Mouse (Mus musculus) midbrain, embryonic 15.5 days (tissue): ENCODE measurements at regions not wholly inside any gene's neighbourhood (a gene's known extent, or its start where the extent isn't known, plus 50 kb on each side); places are given as distances from the start of the nearest gene placed in this dataset.
"Not testable (repeated sequence)": the region's sequence is repeated elsewhere in the genome, so short reads cannot be mapped to it uniquely, and the experiment has no call there.

Experiments used
- ATAC-seq: fragments of 200-750 bp; cut with Nextera tagmentation; replicated peaks from 2 replicates; pipeline ENCODE4 v1.8.0; 2017; ENCODE audit warnings: moderate TSS enrichment
- H3K27ac ChIP-seq: fragments of 300-500 bp; sonication (generic); 2 replicates; pipeline ENCODE4 v1.5.1; 2015; ENCODE audit warnings: mild to moderate bottlenecking, inconsistent platforms
- H3K27me3 ChIP-seq: fragments of 300-500 bp; sonication (generic); replicated peaks from 2 replicates; pipeline ENCODE4 v1.6.1; 2015; ENCODE audit warnings: inconsistent platforms
- H3K36me3 ChIP-seq: fragments of 300-500 bp; sonication (generic); replicated peaks from 2 replicates; pipeline ENCODE4 v1.6.1; 2015; ENCODE audit warnings: inconsistent platforms
- H3K4me1 ChIP-seq: fragments of 300-500 bp; sonication (generic); 2 replicates; pipeline ENCODE4 v1.6.1; 2015; ENCODE audit warnings: inconsistent platforms
- H3K4me2 ChIP-seq: fragments of 300-500 bp; sonication (generic); 2 replicates; pipeline ENCODE4 v1.6.1; 2015; ENCODE audit warnings: inconsistent platforms, mild to moderate bottlenecking, moderate library complexity
- H3K4me3 ChIP-seq: fragments of 300-500 bp; sonication (generic); 2 replicates; pipeline ENCODE4 v1.5.1; 2015; ENCODE audit warnings: mild to moderate bottlenecking, inconsistent platforms
- H3K9ac ChIP-seq: fragments of 300-500 bp; sonication (generic); 2 replicates; pipeline ENCODE4 v1.6.1; 2015; ENCODE audit warnings: mild to moderate bottlenecking, inconsistent platforms
- H3K9me3 ChIP-seq: fragments of 300-500 bp; sonication (generic); 2 replicates; pipeline ENCODE4 v1.6.1; 2016; ENCODE audit warnings: inconsistent platforms
- WGBS: fragments of 180-500 bp; shearing (Covaris S2); methylation state at CpG from one replicate; pipeline ENCODE4 v1.1.7; 2015; ENCODE audit warnings: mixed read lengths; 5-methylcytosine and 5-hydroxymethylcytosine counted together

GRCm38 (mm10) chr15:96078580-96078979, 208.7 kb upstream of the Arid2 start:
- Histone ChIP-seq H3K4me2 (no peak overlapping the region), H3K27me3 (no peaks in the 10 kb centered on the region), H3K9me3 (no peaks in the 10 kb centered on the region), H3K4me1 (0 out of 2 replicates have a peak, but pooled peaks cover 5% of the 10 kb centered on the region), H3K36me3 (no peaks in the 10 kb centered on the region), H3K27ac (no peak overlapping the region), H3K9ac (no peak overlapping the region), H3K4me3 (no peak overlapping the region)
- 45% methylated on average over 2 of the region's 2 CpGs for WGBS
- no peak for ATAC-seq

- no peak overlapping the region for H3K4me2 ChIP-seq
- WGBS, result 95% methylated on average over 9 of the region's 9 CpGs
- no peak overlapping the region for H3K9ac ChIP-seq
- H3K27me3 ChIP-seq, result no peaks in the 10 kb centered on the region
- H3K4me1 ChIP-seq, result no peaks in the 10 kb centered on the region
- no peak for ATAC-seq
- H3K27ac ChIP-seq, result no peak overlapping the region
- no peak overlapping the region for H3K4me3 ChIP-seq
- no peaks in the 10 kb centered on the region for H3K9me3 ChIP-seq
- H3K36me3 ChIP-seq, result no peaks in the 10 kb centered on the region
These were observed 197.6 kb upstream of the Arid2 start for GRCm38 (mm10) chr15:96089676-96090075.

GRCm38 (mm10) chr15:96096438-96096837, 190.9 kb upstream of the Arid2 start:
- Histone ChIP-seq H3K9me3 (no peaks in the 10 kb centered on the region), H3K4me3 (no peak overlapping the region), H3K9ac (no peak overlapping the region), H3K4me1 (no peaks in the 10 kb centered on the region), H3K4me2 (no peak overlapping the region), H3K36me3 (no peaks in the 10 kb centered on the region), H3K27ac (no peak overlapping the region), H3K27me3 (no peaks in the 10 kb centered on the region)
- no peak for ATAC-seq
- 88% methylated on average over 3 of the region's 3 CpGs for WGBS

GRCm38 (mm10) chr15:96098821-96099220, 188.5 kb upstream of the Arid2 start:
- no peaks in the 10 kb centered on the region for H3K36me3 ChIP-seq
- no peaks in the 10 kb centered on the region for H3K9me3 ChIP-seq
- no peak overlapping the region for H3K27ac ChIP-seq
- ATAC-seq, result no peak
- no peaks in the 10 kb centered on the region for H3K27me3 ChIP-seq
- H3K4me1 ChIP-seq, result no peaks in the 10 kb centered on the region
- H3K4me3 ChIP-seq, result no peak overlapping the region
- 74% methylated on average over 5 of the region's 5 CpGs for WGBS
- H3K9ac ChIP-seq, result no peak overlapping the region
- no peak overlapping the region for H3K4me2 ChIP-seq

- H3K27ac ChIP-seq, H3K36me3 ChIP-seq, H3K4me2 ChIP-seq, H3K9me3 ChIP-seq, H3K9ac ChIP-seq, H3K4me3 ChIP-seq, H3K27me3 ChIP-seq, ATAC-seq, H3K4me1 ChIP-seq: not testable (repeated sequence)
- 88% methylated on average over 13 of the region's 13 CpGs for whole genome bisulfite sequencing
These were observed 187.3 kb upstream of the Arid2 start for GRCm38 (mm10) chr15:96099844-96100640.

- Histone ChIP-seq H3K4me3 (no peak overlapping the region), H3K9me3 (no peaks in the 10 kb centered on the region), H3K27me3 (no peaks in the 10 kb centered on the region), H3K4me1 (no peaks in the 10 kb centered on the region), H3K4me2 (no peak overlapping the region), H3K27ac (no peak overlapping the region), H3K36me3 (no peaks in the 10 kb centered on the region), H3K9ac (no peak overlapping the region)
- ATAC-seq, result no peak
- WGBS, result 27% methylated on average over 6 of the region's 6 CpGs
These were observed 183.6 kb upstream of the Arid2 start for GRCm38 (mm10) chr15:96103737-96104136.

- Histone ChIP-seq H3K9me3 (no peaks in the 10 kb centered on the region), H3K4me2 (no peak overlapping the region), H3K27me3 (no peaks in the 10 kb centered on the region), H3K9ac (no peak overlapping the region), H3K27ac (no peak overlapping the region), H3K36me3 (no peaks in the 10 kb centered on the region), H3K4me1 (no peaks in the 10 kb centered on the region), H3K4me3 (no peak overlapping the region)
- no peak for ATAC-seq
- WGBS, result 57% methylated on average over 3 of the region's 4 CpGs
These were observed 179.8 kb upstream of the Arid2 start for GRCm38 (mm10) chr15:96107503-96107902.

GRCm38 (mm10) chr15:96113091-96113490, 174.2 kb upstream of the Arid2 start:
- 91% methylated on average over 13 of the region's 13 CpGs for WGBS
- no peak for ATAC-seq

GRCm38 (mm10) chr15:96114616-96115015, 172.7 kb upstream of the Arid2 start:
- no peak overlapping the region for H3K27ac ChIP-seq
- no peaks in the 10 kb centered on the region for H3K36me3 ChIP-seq
- H3K9me3 ChIP-seq, result no peaks in the 10 kb centered on the region
- H3K4me2 ChIP-seq, result no peak overlapping the region
- H3K4me3 ChIP-seq, result no peak overlapping the region
- H3K27me3 ChIP-seq, result no peaks in the 10 kb centered on the region
- ATAC-seq, result no peak
- 80% methylated on average over 9 of the region's 9 CpGs for WGBS
- no peak overlapping the region for H3K9ac ChIP-seq
- H3K4me1 ChIP-seq, result peaks cover 6% of the 10 kb centered on the region; the same call in 1 of the 2 replicates

More at GRCm38 (mm10) chr15:96113091-96113490, 174.2 kb upstream of the Arid2 start:
- no peaks in the 10 kb centered on the region for H3K36me3 ChIP-seq
- peaks cover 6% of the 10 kb centered on the region; the same call in 1 of the 2 replicates for H3K4me1 ChIP-seq
- H3K27ac ChIP-seq, result no peak overlapping the region
- H3K4me2 ChIP-seq, result no peak overlapping the region
- H3K9me3 ChIP-seq, result no peaks in the 10 kb centered on the region
- no peak overlapping the region for H3K9ac ChIP-seq
- H3K4me3 ChIP-seq, result no peak overlapping the region
- H3K27me3 ChIP-seq, result no peaks in the 10 kb centered on the region

- Histone ChIP-seq H3K4me2 (no peak overlapping the region), H3K36me3 (no peaks in the 10 kb centered on the region), H3K4me3 (no peak overlapping the region), H3K4me1 (peaks cover 6% of the 10 kb centered on the region; the same call in 1 of the 2 replicates), H3K27me3 (no peaks in the 10 kb centered on the region), H3K27ac (no peak overlapping the region), H3K9ac (no peak overlapping the region), H3K9me3 (no peaks in the 10 kb centered on the region)
- ATAC-seq, result no peak
- WGBS, result 55% methylated on average over 10 of the region's 10 CpGs
These were observed 172.1 kb upstream of the Arid2 start for GRCm38 (mm10) chr15:96115196-96115595.

GRCm38 (mm10) chr15:96119240-96119639, 168.1 kb upstream of the Arid2 start:
- no peak overlapping the region for H3K4me2 ChIP-seq
- H3K9ac ChIP-seq, result no peak overlapping the region
- H3K4me1 ChIP-seq, result peaks cover 6% of the 10 kb centered on the region; the same call in 1 of the 2 replicates
- ATAC-seq, result no peak
- H3K27me3 ChIP-seq, result no peaks in the 10 kb centered on the region
- H3K36me3 ChIP-seq, result no peaks in the 10 kb centered on the region
- no peak overlapping the region for H3K27ac ChIP-seq
- H3K9me3 ChIP-seq, result no peaks in the 10 kb centered on the region
- WGBS, result 89% methylated on average over 7 of the region's 7 CpGs
- H3K4me3 ChIP-seq, result no peak overlapping the region

- Histone ChIP-seq H3K27ac (no peak overlapping the region), H3K4me2 (no peak overlapping the region), H3K9me3 (no peaks in the 10 kb centered on the region), H3K4me1 (no peaks in the 10 kb centered on the region), H3K4me3 (no peak overlapping the region), H3K36me3 (no peaks in the 10 kb centered on the region), H3K9ac (no peak overlapping the region), H3K27me3 (no peaks in the 10 kb centered on the region)
- no peak for ATAC-seq
- 83% methylated on average over 6 of the region's 6 CpGs for WGBS
These were observed 162.9 kb upstream of the Arid2 start for GRCm38 (mm10) chr15:96124397-96124796.

- WGBS, result 82% methylated on average over 4 of the region's 4 CpGs
- Histone ChIP-seq H3K27me3 (no peaks in the 10 kb centered on the region), H3K9ac (no peak overlapping the region), H3K27ac (no peak overlapping the region), H3K4me2 (no peak overlapping the region), H3K36me3 (no peaks in the 10 kb centered on the region), H3K4me1 (no peaks in the 10 kb centered on the region), H3K4me3 (no peak overlapping the region), H3K9me3 (no peaks in the 10 kb centered on the region)
- ATAC-seq, result no peak
These were observed 157.6 kb upstream of the Arid2 start for GRCm38 (mm10) chr15:96129699-96130098.
